Mouse (Mus musculus) megakaryocyte progenitor cell, adult 5-6 weeks (primary cell): ENCODE measurements around the gene Arid4a. TPM values are rescaled to one million over a fixed set of nuclear protein-coding genes. Genes with fewer than 3 reads are reported as not detected.
"Not testable (repeated sequence)": the region's sequence is repeated elsewhere in the genome, so short reads cannot be mapped to it uniquely, and the experiment has no call there.

ENCODE experiments used
- ATAC-seq: replicated peaks from 2 replicates; pipeline ENCODE4 v1.8.0; 2016; ENCODE audit warnings: mild to moderate bottlenecking, moderate TSS enrichment, inconsistent platforms; ENCODE audit not compliant: poor library complexity
- total RNA-seq, 2 experiments: library from RNA; stranded (forward) in 1 of 2; stranded (reverse) in 1 of 2; fragments of 157-497, 149-512 nt in 1 of 2; fragments of 200-1000 nt in 1 of 2; gene quantifications; 2 replicates each; pipeline versions ENCODE4 v1.2.3 to v1.2.4; 2015 to 2017

Arid4a gene
- total RNA-seq, 2 experiments from 2014 or later, result 25.8 to 36.6 TPM

- peak; percentile 47 for ATAC-seq
These were observed 36.7 kb downstream of the Arid4a start for GRCm38 (mm10) chr12:71052341-71052995.

- no peak for ATAC-seq
These were observed 37.2 kb downstream of the Arid4a start for GRCm38 (mm10) chr12:71053031-71053430.

GRCm38 (mm10) chr12:71053486-71053885, 37.7 kb downstream of the Arid4a start:
- no peak for ATAC-seq

- ATAC-seq, result peak; percentile 49
These were observed 39.7 kb downstream of the Arid4a start for GRCm38 (mm10) chr12:71055537-71055936.

GRCm38 (mm10) chr12:71059741-71060140, 44.0 kb downstream of the Arid4a start:
- no peak for ATAC-seq

- no peak for ATAC-seq
These were observed 54.1 kb downstream of the Arid4a start for GRCm38 (mm10) chr12:71069846-71070245.

- ATAC-seq, result no peak
These were observed 56.3 kb downstream of the Arid4a start for GRCm38 (mm10) chr12:71072048-71072447.

GRCm38 (mm10) chr12:71073113-71073730, 57.4 kb downstream of the Arid4a start:
- ATAC-seq, result peak; percentile 96

- ATAC-seq, result no peak
These were observed 70.5 kb downstream of the Arid4a start for GRCm38 (mm10) chr12:71086331-71086730.

GRCm38 (mm10) chr12:71104275-71104674, 88.5 kb downstream of the Arid4a start:
- not testable (repeated sequence) for ATAC-seq

GRCm38 (mm10) chr12:71107216-71107771, 91.5 kb downstream of the Arid4a start:
- ATAC-seq, result no peak

- ATAC-seq, result peak; percentile 57
These were observed 95.5 kb downstream of the Arid4a start, which contains the start of gene Tomm20l for GRCm38 (mm10) chr12:71111331-71111730. Tomm20l (plus strand) TSS chr12:71111428.

GRCm38 (mm10) chr12:71113074-71113473, 97.3 kb downstream of the Arid4a start:
- ATAC-seq, result peak; percentile 62

- ATAC-seq, result peak; percentile 93
These were observed 98.0 kb downstream of the Arid4a start for GRCm38 (mm10) chr12:71113675-71114288.

GRCm38 (mm10) chr12:71116411-71116810, 100.6 kb downstream of the Arid4a start:
- ATAC-seq, result no peak

GRCm38 (mm10) chr12:71122731-71123130, 106.9 kb downstream of the Arid4a start:
- no peak for ATAC-seq

- ATAC-seq, result no peak
These were observed 107.5 kb downstream of the Arid4a start for GRCm38 (mm10) chr12:71123286-71123685.

GRCm38 (mm10) chr12:71135581-71135980, 119.8 kb downstream of the Arid4a start:
- ATAC-seq, result no peak

GRCm38 (mm10) chr12:71136130-71136973, 120.6 kb downstream of the Arid4a start, which contains the start of the genes Timm9 and 2700049A03Rik:
Timm9 (minus strand) TSS chr12:71136684.
2700049A03Rik (plus strand) TSS chr12:71136848.
- ATAC-seq, result peak; percentile 82

GRCm38 (mm10) chr12:71136974-71137491, 121.2 kb downstream of the Arid4a start:
- ATAC-seq, result peak; percentile 81
